Mouse (Mus musculus): ENCODE measurements around the gene Zfp978.
"Not testable (repeated sequence)": the region's sequence is repeated elsewhere in the genome, so short reads cannot be mapped to it uniquely, and the experiment has no call there.

- not testable (repeated sequence) for TF ChIP-seq POLR2A, CTCF (IDR thresholded peaks at IDR 0.05; ENCODE audit: extremely low read depth, insufficient read depth, low read length)
Observed at GRCm38 (mm10) chr4:147347880-147348279, 13.2 kb upstream of the Zfp978 start.

All from cortical plate, adult 2 months (tissue).